Mouse (Mus musculus): ENCODE measurements around the gene Casd1. TPM values are rescaled to one million over a fixed set of nuclear protein-coding genes. Genes with fewer than 3 reads are reported as not detected.

Casd1 gene
- total and polyA plus RNA-seq, 3 experiments: 12.3 to 12.6 TPM; not detected in 1

- H3K9ac ChIP-seq (ENCODE audit: control insufficient read depth, low read depth, low read length, poor library complexity, severe bottlenecking): no peak overlapping the region
- H3K79me2 ChIP-seq (ENCODE audit: control insufficient read depth, insufficient read depth, low read length, poor library complexity): no peaks in the 10 kb centered on the region
- H3K27me3 ChIP-seq (ENCODE audit: control insufficient read depth in 1 of 2, insufficient read depth in 2 of 2, low read length in 2 of 2): peaks cover 7 to 11% of the 10 kb centered on the region in 2 experiments
- no peaks in the 10 kb centered on the region for H3K9me3 ChIP-seq (replicated peaks; ENCODE audit: insufficient read depth, low read length)
- no peaks in the 10 kb centered on the region for H3K36me3 ChIP-seq (ENCODE audit: control insufficient read depth in 1 of 2, insufficient read depth in 2 of 2, low read length in 2 of 2)
- DNase-seq (ENCODE audit: low read depth, low spot score): no peak
- H3K4me3 ChIP-seq (ENCODE audit: control insufficient read depth in 1 of 2, insufficient read depth in 1 of 2, low read depth in 2 of 2, low read length in 2 of 2): no peak overlapping the region
- TF ChIP-seq RCOR1 (IDR thresholded peaks at IDR 0.05; ENCODE audit: low read depth, low read length) (no peak), ETS1 (IDR thresholded peaks at IDR 0.05; ENCODE audit: low read depth, low read length) (no peak), RAD21 (IDR thresholded peaks at IDR 0.05; ENCODE audit: low read depth, low read length) (no peak), ZKSCAN1 (IDR thresholded peaks at IDR 0.05; ENCODE audit: low read depth, low read length) (no peak), TBP (IDR thresholded peaks at IDR 0.05; ENCODE audit: low read depth, low read length) (no peak), MYB (IDR thresholded peaks at IDR 0.05; ENCODE audit: low read depth, low read length) (no peak), ZNF384 (IDR thresholded peaks at IDR 0.05; ENCODE audit: low read depth, low read length) (no peak), POLR2A (IDR thresholded peaks at IDR 0.05; ENCODE audit: control insufficient read depth in 1 of 2, insufficient read depth in 1 of 2, low read depth in 1 of 2, low read length in 2 of 2, poor library complexity in 1 of 2) (no peak), NRF1 (IDR thresholded peaks at IDR 0.05; ENCODE audit: insufficient read depth, low read depth, low read length, poor library complexity, severe bottlenecking) (no peak), MAZ (IDR thresholded peaks at IDR 0.05; ENCODE audit: low read depth, low read length) (no peak), MEF2A (IDR thresholded peaks at IDR 0.05; ENCODE audit: extremely low read depth, insufficient replicate concordance, low read depth, low read length, poor library complexity, severe bottlenecking) (no peak), USF2 (IDR thresholded peaks at IDR 0.05; ENCODE audit: borderline replicate concordance in 1 of 2, insufficient read depth in 1 of 2, low read depth in 1 of 2, low read length in 2 of 2) (no peak)
- H3K4me1 ChIP-seq (ENCODE audit: control insufficient read depth in 1 of 2, insufficient read depth in 2 of 2, low read length in 2 of 2): no peaks in the 10 kb centered on the region
- H3K27ac ChIP-seq (ENCODE audit: control insufficient read depth, low read depth, low read length): no peak overlapping the region
Observed at GRCm38 (mm10) chr6:4587946-4588345, 12.7 kb upstream of the Casd1 start.

- Histone ChIP-seq H3K9ac (ENCODE audit: control insufficient read depth, low read depth, low read length, poor library complexity, severe bottlenecking) (no peak overlapping the region), H3K27me3 (ENCODE audit: control insufficient read depth in 1 of 2, insufficient read depth in 2 of 2, low read length in 2 of 2) (peaks cover 7 to 11% of the 10 kb centered on the region in 2 experiments), H3K36me3 (ENCODE audit: control insufficient read depth in 1 of 2, insufficient read depth in 2 of 2, low read length in 2 of 2) (no peaks in the 10 kb centered on the region), H3K9me3 (replicated peaks; ENCODE audit: insufficient read depth, low read length) (no peaks in the 10 kb centered on the region), H3K4me1 (ENCODE audit: control insufficient read depth in 1 of 2, insufficient read depth in 2 of 2, low read length in 2 of 2) (no peaks in the 10 kb centered on the region), H3K79me2 (ENCODE audit: control insufficient read depth, insufficient read depth, low read length, poor library complexity) (no peaks in the 10 kb centered on the region), H3K27ac (ENCODE audit: control insufficient read depth, low read depth, low read length) (no peak overlapping the region), H3K4me3 (ENCODE audit: control insufficient read depth in 1 of 2, insufficient read depth in 1 of 2, low read depth in 2 of 2, low read length in 2 of 2) (no peak overlapping the region)
- DNase-seq (ENCODE audit: low read depth, low spot score): no peak
- TF ChIP-seq MAX (IDR thresholded peaks at IDR 0.05; ENCODE audit: low read length) (no peak), E2F4 (IDR thresholded peaks at IDR 0.05; ENCODE audit: borderline replicate concordance, low read depth, low read length) (no peak)
Observed at GRCm38 (mm10) chr6:4588722-4589121, 11.9 kb upstream of the Casd1 start.

- peaks cover 9 to 11% of the 10 kb centered on the region in 2 experiments for H3K27me3 ChIP-seq (ENCODE audit: control insufficient read depth in 1 of 2, insufficient read depth in 2 of 2, low read length in 2 of 2)
- TF ChIP-seq GATA1 (IDR thresholded peaks at IDR 0.05; ENCODE audit: low read depth, low read length): no peak
- TF ChIP-seq JUND (IDR thresholded peaks at IDR 0.05; ENCODE audit: low read depth, low read length): no peak
- TF ChIP-seq CHD2 (IDR thresholded peaks at IDR 0.05; ENCODE audit: low read length): no peak
- no peak for TF ChIP-seq KAT2A (conservative IDR thresholded peaks at IDR 0.05; ENCODE audit: low read depth, low read length)
- no peak for TF ChIP-seq MXI1 (IDR thresholded peaks at IDR 0.05; ENCODE audit: low read depth, low read length)
- TF ChIP-seq ZMIZ1 (IDR thresholded peaks at IDR 0.05; ENCODE audit: low read depth, low read length): no peak
- no peak for TF ChIP-seq EP300 (IDR thresholded peaks at IDR 0.05; ENCODE audit: low read depth in 1 of 2, low read length in 2 of 2)
- TF ChIP-seq RCOR1 (IDR thresholded peaks at IDR 0.05; ENCODE audit: low read depth, low read length): no peak
- no peak for TF ChIP-seq MYB (IDR thresholded peaks at IDR 0.05; ENCODE audit: low read depth, low read length)
- TF ChIP-seq MAFK (IDR thresholded peaks at IDR 0.05; ENCODE audit: borderline replicate concordance, low read depth, low read length): no peak
- TF ChIP-seq UBTF (IDR thresholded peaks at IDR 0.05; ENCODE audit: borderline replicate concordance, insufficient read depth, low read depth, low read length): no peak
- no peak for TF ChIP-seq ZC3H11A (IDR thresholded peaks at IDR 0.05; ENCODE audit: low read depth, low read length)
- no peak for TF ChIP-seq NRF1 (IDR thresholded peaks at IDR 0.05; ENCODE audit: insufficient read depth, low read depth, low read length, poor library complexity, severe bottlenecking)
- no peak for TF ChIP-seq HCFC1 (IDR thresholded peaks at IDR 0.05; ENCODE audit: low read depth, low read length)
Observed at GRCm38 (mm10) chr6:4590089-4590488, 10.6 kb upstream of the Casd1 start.

More at GRCm38 (mm10) chr6:4590089-4590488, 10.6 kb upstream of the Casd1 start:
- H3K27ac ChIP-seq (ENCODE audit: control insufficient read depth, low read depth, low read length): no peak overlapping the region
- DNase-seq (ENCODE audit: low read depth, low spot score): no peak
- no peaks in the 10 kb centered on the region for H3K36me3 ChIP-seq (ENCODE audit: control insufficient read depth in 1 of 2, insufficient read depth in 2 of 2, low read length in 2 of 2)
- no peak overlapping the region for H3K9ac ChIP-seq (ENCODE audit: control insufficient read depth, low read depth, low read length, poor library complexity, severe bottlenecking)
- no peaks in the 10 kb centered on the region for H3K4me1 ChIP-seq (ENCODE audit: control insufficient read depth in 1 of 2, insufficient read depth in 2 of 2, low read length in 2 of 2)
- no peak overlapping the region for H3K4me3 ChIP-seq (ENCODE audit: control insufficient read depth in 1 of 2, insufficient read depth in 1 of 2, low read depth in 2 of 2, low read length in 2 of 2)
- no peaks in the 10 kb centered on the region for H3K9me3 ChIP-seq (replicated peaks; ENCODE audit: insufficient read depth, low read length)
- no peaks in the 10 kb centered on the region for H3K79me2 ChIP-seq (ENCODE audit: control insufficient read depth, insufficient read depth, low read length, poor library complexity)

Data from MEL (cell line).